Mouse (Mus musculus) kidney, postnatal 14 days (tissue): ENCODE results near the gene Gm49358.
A peak's percentile ranks its signal among the peaks of the same experiment; 100 is the strongest.

ENCODE experiments used
- DNase-seq: peaks from one replicate; pipeline ENCODE4 v3.0.0; 2022; ENCODE audit warnings: mixed read lengths

Gm49358 gene

GRCm38 (mm10) chr10:86878721-86879120 lies 114.9 kb downstream of the Gm49358 start:
- DNase-seq = peak; percentile 21

- no peak for DNase-seq
These were observed 116.5 kb downstream of the Gm49358 start for GRCm38 (mm10) chr10:86880071-86880806.

- no peak for DNase-seq
These were observed 117.7 kb downstream of the Gm49358 start for GRCm38 (mm10) chr10:86881448-86881847.
